Mouse (Mus musculus) cerebellum, adult 11 months (tissue): ENCODE data around the gene Ccdc96.

Experiments used
- DNase-seq: peaks from one replicate; pipeline ENCODE4 v3.0.0; 2022

Ccdc96 gene

GRCm38 (mm10) chr5:36484171-36484990 lies at the start of gene Ccdc96, which contains the start of gene Tada2b:
TSS of gene Ccdc96 (plus strand) at chr5:36484588.
TSS of gene Tada2b (minus strand) at chr5:36484285.
- DNase-seq: peak; percentile 99

GRCm38 (mm10) chr5:36436858-36437257 lies 47.5 kb upstream of the Ccdc96 start:
- DNase-seq: no peak

- no peak for DNase-seq
These were observed 43.6 kb upstream of the Ccdc96 start for GRCm38 (mm10) chr5:36440741-36441140.

GRCm38 (mm10) chr5:36444611-36445010 lies 39.8 kb upstream of the Ccdc96 start:
- DNase-seq: no peak

GRCm38 (mm10) chr5:36445028-36445427 lies 39.4 kb upstream of the Ccdc96 start:
- DNase-seq: peak; percentile 47

GRCm38 (mm10) chr5:36446166-36446890 lies 38.1 kb upstream of the Ccdc96 start:
- DNase-seq: no peak

- no peak for DNase-seq
These were observed 36.5 kb upstream of the Ccdc96 start for GRCm38 (mm10) chr5:36447872-36448271.

- DNase-seq: no peak
These were observed 34.6 kb upstream of the Ccdc96 start for GRCm38 (mm10) chr5:36449710-36450358.

- no peak for DNase-seq
These were observed 33.3 kb upstream of the Ccdc96 start for GRCm38 (mm10) chr5:36451119-36451518.

GRCm38 (mm10) chr5:36451872-36452389 lies 32.5 kb upstream of the Ccdc96 start:
- no peak for DNase-seq

- DNase-seq: no peak
These were observed 31.6 kb upstream of the Ccdc96 start for GRCm38 (mm10) chr5:36452821-36453220.

GRCm38 (mm10) chr5:36457706-36458105 lies 26.7 kb upstream of the Ccdc96 start:
- DNase-seq: no peak

GRCm38 (mm10) chr5:36458926-36459325 lies 25.5 kb upstream of the Ccdc96 start:
- DNase-seq: no peak

GRCm38 (mm10) chr5:36460712-36461111 lies 23.7 kb upstream of the Ccdc96 start:
- no peak for DNase-seq

- DNase-seq: no peak
These were observed 23.2 kb upstream of the Ccdc96 start for GRCm38 (mm10) chr5:36461231-36461630.

- peak; percentile 69 for DNase-seq
These were observed 21.6 kb upstream of the Ccdc96 start for GRCm38 (mm10) chr5:36462810-36463209.

GRCm38 (mm10) chr5:36463391-36463790 lies 21.0 kb upstream of the Ccdc96 start:
- DNase-seq: no peak

GRCm38 (mm10) chr5:36464709-36465661 lies 19.4 kb upstream of the Ccdc96 start, which contains the start of gene Grpel1:
TSS of gene Grpel1 (plus strand) at chr5:36464998.
- peak; percentile 99 for DNase-seq

- DNase-seq: no peak
These were observed 18.5 kb upstream of the Ccdc96 start for GRCm38 (mm10) chr5:36465889-36466288.

- no peak for DNase-seq
These were observed 13.2 kb upstream of the Ccdc96 start for GRCm38 (mm10) chr5:36471206-36471605.

- DNase-seq: no peak
These were observed 11.3 kb upstream of the Ccdc96 start for GRCm38 (mm10) chr5:36472876-36473655.
